Mouse (Mus musculus): Measurements from ENCODE around the gene Sct.

Gene Sct

DNA sequence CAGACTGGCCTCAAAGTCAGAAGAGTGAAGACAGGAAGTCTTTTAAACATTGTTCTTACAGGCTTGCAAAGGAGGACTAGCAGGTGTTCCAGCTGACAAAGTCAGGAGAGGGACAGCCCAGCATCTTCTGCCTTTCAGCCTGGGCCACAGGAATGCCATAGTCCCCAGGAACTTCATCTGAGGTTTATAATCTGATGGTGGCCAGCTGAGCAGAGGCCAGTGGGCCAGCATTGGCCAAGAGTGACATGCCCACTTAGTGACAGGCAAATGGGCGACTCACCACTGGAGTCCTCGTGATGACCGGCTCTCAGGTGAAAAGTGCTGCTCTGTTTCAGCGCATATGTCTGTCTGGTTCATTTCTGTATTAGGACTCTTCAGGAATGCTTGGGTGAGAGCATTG lies 48.4 kb downstream of the Sct start:
- no peak for DNase-seq (ENCODE audit: low spot score)

DNA sequence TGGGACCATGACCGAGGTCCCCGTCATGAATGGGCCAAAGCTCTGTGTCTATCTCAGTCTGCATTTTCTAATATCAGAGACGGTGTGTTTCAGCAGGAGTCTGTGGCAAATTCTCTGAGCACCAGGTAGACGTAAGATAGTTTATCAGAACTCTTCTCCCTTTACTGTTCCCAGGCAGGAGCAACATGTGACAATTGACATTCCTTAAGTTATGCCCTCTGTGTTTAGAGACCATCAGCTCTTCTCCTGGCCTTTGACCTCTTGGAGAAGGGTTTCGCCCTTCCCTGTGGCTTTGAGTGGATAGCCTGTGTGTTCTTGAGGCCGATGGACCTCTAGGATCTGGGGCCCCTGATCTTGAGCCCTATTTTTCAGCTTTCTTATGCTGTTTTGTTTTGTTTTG lies 49.2 kb downstream of the Sct start:
- DNase-seq (ENCODE audit: low spot score) = no peak
